Mouse (Mus musculus) myocyte (in vitro differentiated cells): Measurements from ENCODE around the gene Lamc1.

Experiments
- MAX ChIP-seq: IDR thresholded peaks from one replicate; pipeline ENCODE4 v1.6.1; 2011; ENCODE audit warnings: low read depth, mild to moderate bottlenecking, control low read depth
- MYOG ChIP-seq, 3 experiments: IDR thresholded peaks; one replicate each; pipeline ENCODE4 v1.6.1; 2011; ENCODE audit warnings: control low read depth in 2 of 3, low read depth in 2 of 3, mild to moderate bottlenecking in 2 of 3; ENCODE audit not compliant: insufficient read length in 2 of 3, control insufficient read depth in 1 of 3, insufficient read depth in 1 of 3
- POLR2A ChIP-seq: IDR thresholded peaks from one replicate; pipeline ENCODE4 v1.6.1; 2011; ENCODE audit warnings: low read depth, mild to moderate bottlenecking, control low read depth, moderate library complexity; ENCODE audit not compliant: insufficient read length
- POLR2AphosphoS2 ChIP-seq: IDR thresholded peaks from one replicate; pipeline ENCODE4 v1.6.1; 2011; ENCODE audit warnings: low read depth, control low read depth; ENCODE audit not compliant: insufficient read length
- SRF ChIP-seq: IDR thresholded peaks from one replicate; pipeline ENCODE4 v1.6.1; 2011; ENCODE audit warnings: low read depth; ENCODE audit not compliant: control insufficient read depth, insufficient read length
- USF1 ChIP-seq: IDR thresholded peaks from one replicate; pipeline ENCODE4 v1.6.1; 2011; ENCODE audit warnings: low read depth, mild to moderate bottlenecking, control low read depth, moderate library complexity

DNA sequence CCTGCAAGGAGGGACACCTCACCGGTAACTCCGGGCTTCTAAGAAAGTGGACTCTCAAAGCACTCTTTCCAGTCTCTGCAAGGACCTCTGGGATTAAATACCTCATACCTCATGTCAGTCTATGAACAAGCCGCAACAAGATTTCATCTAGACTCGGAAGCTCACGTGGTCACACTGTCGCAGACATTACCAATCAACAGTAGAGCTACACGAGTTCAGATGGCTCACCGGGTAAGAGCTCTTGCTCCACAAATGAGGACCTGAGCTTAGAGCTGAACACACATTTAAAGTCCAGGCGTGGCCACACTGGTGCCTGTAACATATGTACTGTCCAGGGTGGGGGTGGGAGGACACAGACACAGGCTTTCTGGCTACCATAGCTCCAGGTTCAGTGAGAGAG, 46.4 kb downstream of the Lamc1 start:
- TF ChIP-seq POLR2A: no peak
- no peak for TF ChIP-seq POLR2AphosphoS2
- no peak for TF ChIP-seq MAX
- TF ChIP-seq USF1: no peak
- no peak for TF ChIP-seq SRF
- no peak for TF ChIP-seq MYOG (IDR thresholded peaks at IDR 0.05; ENCODE audit: control insufficient read depth in 1 of 3, insufficient read depth in 1 of 3, insufficient read length in 2 of 3, low read depth in 2 of 3)
